Mouse (Mus musculus) G1E (cell line): ENCODE data around the gene Skil.

Experiments used
- CTCF ChIP-seq: IDR thresholded peaks from 2 replicates; pipeline ENCODE4 v1.5.1; 2012; ENCODE audit warnings: low read depth, low read length, inconsistent platforms, mixed read lengths
- GATA1 ChIP-seq: IDR thresholded peaks from 2 replicates; pipeline ENCODE4 v1.6.1; 2012; ENCODE audit warnings: borderline replicate concordance, low read length, inconsistent platforms, mixed read lengths
- GATA2 ChIP-seq: IDR thresholded peaks from 2 replicates; pipeline ENCODE4 v1.6.1; 2012; ENCODE audit warnings: low read depth, low read length, inconsistent platforms, borderline replicate concordance
- POLR2AphosphoS5 ChIP-seq: IDR thresholded peaks from 2 replicates; pipeline ENCODE4 v1.6.1; 2012; ENCODE audit warnings: low read depth, low read length, inconsistent platforms; ENCODE audit not compliant: insufficient replicate concordance
- TAL1 ChIP-seq: conservative IDR thresholded peaks from 2 replicates; pipeline ENCODE4 v1.6.1; 2012; ENCODE audit warnings: low read depth, low read length, inconsistent platforms, mixed read lengths

DNA sequence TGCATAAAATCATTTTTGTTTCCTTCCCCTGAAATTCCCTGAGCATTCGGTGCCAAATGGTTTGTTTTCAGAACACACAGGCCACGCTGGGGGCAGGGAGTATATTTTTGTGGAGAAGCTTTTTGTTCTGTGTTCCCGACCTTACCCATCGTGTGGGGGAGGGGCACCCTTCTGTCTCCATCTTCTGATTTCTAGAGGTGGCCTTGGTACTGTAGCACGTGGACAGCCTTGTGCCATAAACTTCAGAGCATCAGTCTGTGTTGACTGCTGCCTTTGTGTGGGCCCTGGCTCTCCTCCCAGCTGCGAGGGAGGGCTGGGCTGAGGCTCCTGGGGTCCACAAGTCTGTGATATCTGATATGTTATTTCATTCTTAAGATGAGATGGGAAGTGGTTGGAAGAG lies 57.2 kb downstream of the Skil start:
- TF ChIP-seq CTCF (no peak), GATA1 (no peak), TAL1 (no peak), GATA2 (no peak), POLR2AphosphoS5 (no peak)
